Mouse (Mus musculus): ENCODE data around the gene Stk39. TPM values are rescaled to one million over a fixed set of nuclear protein-coding genes. Genes with fewer than 3 reads are reported as not detected.

Gene Stk39
- polyA plus RNA-seq, 1 experiment, result 5.0 TPM

GRCm38 (mm10) chr2:68211443-68211842 is 260.6 kb downstream of the Stk39 start:
- 93% methylated on average over 7 of the region's 7 CpGs for WGBS
- DNase-seq (ENCODE audit: low read depth, low spot score), result no peak

DNA sequence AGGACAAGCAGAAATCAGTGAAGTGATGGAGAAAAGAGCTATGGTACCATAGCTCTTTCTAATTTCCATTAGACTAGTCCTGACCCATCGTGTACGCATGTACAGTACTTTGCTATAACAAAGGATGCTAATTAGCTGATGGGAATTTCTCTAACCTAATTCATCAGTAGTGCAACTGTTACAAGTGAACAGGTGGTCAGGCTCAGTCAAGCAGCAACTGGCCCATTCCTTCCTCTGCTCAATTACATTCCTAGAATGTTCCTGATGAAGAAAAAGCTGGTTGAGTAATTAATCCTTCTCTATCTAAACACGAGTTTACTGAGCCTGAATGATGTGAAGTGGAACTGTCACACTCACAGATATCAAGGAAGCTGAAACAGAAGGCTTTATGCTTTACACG is 275.8 kb downstream of the Stk39 start:
- DNase-seq (ENCODE audit: low read depth, low spot score), result no peak
- 67% methylated on average over 4 of the region's 4 CpGs for WGBS

- WGBS, result 77% methylated on average over 4 of the region's 4 CpGs
Observed at GRCm38 (mm10) chr2:68194444-68194843, 277.6 kb downstream of the Stk39 start.

DNA sequence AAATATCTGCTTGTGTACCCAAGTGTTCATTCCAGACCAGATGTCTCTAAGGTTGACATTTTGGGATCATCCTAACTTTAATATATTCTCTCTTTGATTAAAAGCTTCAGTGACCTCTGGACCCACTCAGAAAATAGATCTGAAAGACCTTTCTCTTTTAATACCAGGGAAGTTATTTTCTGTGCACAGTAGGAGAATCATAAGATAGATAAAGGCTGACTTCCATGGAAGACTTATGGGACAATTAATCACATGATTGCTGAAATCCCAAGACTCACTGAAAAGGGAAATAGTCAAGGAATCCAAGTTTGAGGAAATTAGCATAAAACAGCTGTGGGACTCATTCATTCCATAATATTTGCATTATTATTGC is 278.6 kb downstream of the Stk39 start:
- DNase-seq (ENCODE audit: low read depth, low spot score), result no peak

More at GRCm38 (mm10) chr2:68194444-68194843, 277.6 kb downstream of the Stk39 start:
- DNase-seq (ENCODE audit: low read depth, low spot score), result no peak

GRCm38 (mm10) chr2:68192605-68193464 is 279.2 kb downstream of the Stk39 start:
- no peak for DNase-seq (ENCODE audit: low read depth, low spot score)
- 57% methylated on average over 5 of the region's 5 CpGs for WGBS

DNA sequence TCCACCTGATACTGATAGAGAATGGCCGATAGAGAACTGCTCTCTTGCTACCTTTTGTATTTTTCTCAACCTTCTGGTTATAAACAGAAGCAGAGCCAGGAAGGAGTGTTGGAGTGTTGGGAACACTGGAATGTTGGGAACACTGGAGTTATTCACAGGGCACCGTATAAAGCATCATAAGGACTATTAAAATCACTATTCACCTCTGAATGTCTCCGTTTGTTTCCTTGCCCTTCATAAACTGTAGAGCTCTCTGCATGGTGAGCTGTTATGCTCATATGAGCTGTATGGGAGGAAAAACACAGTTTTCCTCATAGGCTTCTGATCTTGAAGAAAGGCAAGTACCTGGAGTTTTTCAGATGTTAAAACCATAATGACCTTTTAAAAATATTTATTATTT is 295.6 kb downstream of the Stk39 start:
- WGBS, result 78% methylated on average over 3 of the region's 3 CpGs
- no peak for DNase-seq (ENCODE audit: low read depth, low spot score)

DNA sequence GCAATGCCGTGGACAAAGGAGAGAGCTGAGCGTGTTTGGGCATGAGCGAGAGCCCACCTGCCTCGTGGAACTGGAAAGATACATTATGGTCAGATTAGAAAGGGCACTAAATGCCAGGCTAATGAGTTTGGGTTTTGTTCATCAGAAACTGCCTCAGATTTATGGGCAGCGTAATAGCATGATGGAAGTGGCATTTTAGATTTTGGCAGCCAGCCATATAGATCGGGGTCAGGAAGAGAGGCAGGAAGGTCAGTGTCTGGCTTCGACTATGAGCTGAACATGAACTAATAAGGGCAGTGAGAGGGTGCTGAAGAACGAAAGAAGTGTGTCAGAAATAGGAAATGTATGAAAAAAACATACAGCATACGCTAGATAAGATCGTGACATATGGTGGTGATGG is 300.8 kb downstream of the Stk39 start:
- 71% methylated on average over 10 of the region's 10 CpGs for WGBS

DNA sequence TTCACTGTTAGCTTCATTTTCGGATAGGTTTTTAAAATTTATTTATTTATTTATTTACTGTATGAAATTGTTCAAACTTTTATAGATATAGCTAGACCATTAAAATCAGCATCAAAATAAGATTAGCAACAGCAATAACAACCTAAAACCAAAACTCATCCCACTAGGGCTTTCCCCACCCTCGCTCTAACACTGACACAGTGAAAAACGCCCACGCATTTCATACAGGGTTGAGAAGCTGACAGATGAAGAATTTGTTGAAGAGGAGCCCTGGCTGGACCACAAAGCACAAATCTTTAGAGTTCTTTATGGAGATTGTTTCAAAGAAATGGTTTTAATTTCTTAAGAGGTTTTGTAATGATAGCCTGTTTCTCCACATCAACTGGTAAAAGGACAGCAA is 310.1 kb downstream of the Stk39 start:
- 91% methylated on average over 4 of the region's 4 CpGs for WGBS
- no peak for DNase-seq (ENCODE audit: low read depth, low spot score)

More for the DNA sequence above, 300.8 kb downstream of the Stk39 start:
- no peak for DNase-seq (ENCODE audit: low read depth, low spot score)

GRCm38 (mm10) chr2:68160566-68160965 is 311.5 kb downstream of the Stk39 start:
- DNase-seq (ENCODE audit: low read depth, low spot score), result no peak
- WGBS, result 87% methylated on average over 2 of the region's 2 CpGs

Other genes with a start within 250 kb of the Stk39 start
- gene 4933409G03Rik, start 110.1 kb upstream of the Stk39 start, polyA plus RNA-seq (2012; rRNA removed), result not detected in 2 replicates
- gene 4932414N04Rik, start 184.2 kb upstream of the Stk39 start, polyA plus RNA-seq (2012; rRNA removed), result not detected in 2 replicates

All from large intestine, adult 2 months (tissue).